Mouse (Mus musculus) retina, adult 2 months (tissue): ENCODE results near the gene Capn2.

Experiments
- DNase-seq: peaks from one replicate; pipeline ENCODE4 v3.0.0-alpha.2; 2012; ENCODE audit warnings: low read depth, low spot score

Capn2 gene

GRCm38 (mm10) chr1:182461813-182462212, 55.6 kb downstream of the Capn2 start:
- no peak for DNase-seq

- no peak for DNase-seq
Observed at GRCm38 (mm10) chr1:182461261-182461660, 56.1 kb downstream of the Capn2 start.

GRCm38 (mm10) chr1:182460291-182461244, 56.8 kb downstream of the Capn2 start:
- no peak for DNase-seq

GRCm38 (mm10) chr1:182459436-182459835, 58.0 kb downstream of the Capn2 start:
- no peak for DNase-seq

- DNase-seq, result no peak
Observed at GRCm38 (mm10) chr1:182458556-182458955, 58.9 kb downstream of the Capn2 start.

- no peak for DNase-seq
Observed at GRCm38 (mm10) chr1:182455080-182455479, 62.3 kb downstream of the Capn2 start.

- no peak for DNase-seq
Observed at GRCm38 (mm10) chr1:182452473-182452872, 64.9 kb downstream of the Capn2 start.

GRCm38 (mm10) chr1:182448276-182449035, 69.0 kb downstream of the Capn2 start:
- no peak for DNase-seq

- DNase-seq, result no peak
Observed at GRCm38 (mm10) chr1:182444116-182444515, 73.3 kb downstream of the Capn2 start.

- no peak for DNase-seq
Observed at GRCm38 (mm10) chr1:182441791-182442473, 75.5 kb downstream of the Capn2 start.

GRCm38 (mm10) chr1:182439546-182440222, 77.7 kb downstream of the Capn2 start:
- no peak for DNase-seq

GRCm38 (mm10) chr1:182436746-182437145, 80.7 kb downstream of the Capn2 start:
- DNase-seq, result no peak

GRCm38 (mm10) chr1:182432059-182432458, 85.3 kb downstream of the Capn2 start:
- no peak for DNase-seq

GRCm38 (mm10) chr1:182430676-182431075, 86.7 kb downstream of the Capn2 start:
- DNase-seq, result no peak

GRCm38 (mm10) chr1:182429826-182430225, 87.6 kb downstream of the Capn2 start:
- DNase-seq, result no peak

- DNase-seq, result no peak
Observed at GRCm38 (mm10) chr1:182427426-182427825, 90.0 kb downstream of the Capn2 start.

GRCm38 (mm10) chr1:182426444-182426843, 91.0 kb downstream of the Capn2 start:
- DNase-seq, result no peak

- no peak for DNase-seq
Observed at GRCm38 (mm10) chr1:182425176-182425575, 92.2 kb downstream of the Capn2 start.

GRCm38 (mm10) chr1:182424274-182424673, 93.1 kb downstream of the Capn2 start:
- no peak for DNase-seq

- no peak for DNase-seq
Observed at GRCm38 (mm10) chr1:182419481-182419880, 97.9 kb downstream of the Capn2 start.
